Mouse (Mus musculus) thymus, postnatal 36 days (tissue): Measurements from ENCODE around the gene Timm9.
"Not testable (repeated sequence)": the region's sequence is repeated elsewhere in the genome, so short reads cannot be mapped to it uniquely, and the experiment has no call there.

ENCODE experiments used
- DNase-seq, 2 experiments: peaks; one replicate each; pipeline ENCODE4 v3.0.0; 2022; ENCODE audit warnings: mixed read lengths in 2 of 2

Timm9 gene

GRCm38 (mm10) chr12:71104275-71104674 lies 32.2 kb downstream of the Timm9 start:
- not testable (repeated sequence) for DNase-seq

- no peak for DNase-seq
These were observed 50.2 kb downstream of the Timm9 start for GRCm38 (mm10) chr12:71086331-71086730.
